Mouse (Mus musculus) hindlimb bud, embryonic 11.5 days (tissue): ENCODE data around the gene Cacnb2.

Source experiments
- DNase-seq: peaks from one replicate; pipeline ENCODE4 v3.0.0-alpha.2; 2012; ENCODE audit warnings: low read depth, low spot score; ENCODE audit errors: extremely low spot score

Cacnb2 gene

GRCm38 (mm10) chr2:14953090-14953489, 350.2 kb downstream of the Cacnb2 start:
- DNase-seq = no peak

- no peak for DNase-seq
These were observed 358.1 kb downstream of the Cacnb2 start for GRCm38 (mm10) chr2:14960963-14961488.

GRCm38 (mm10) chr2:14961493-14961892, 358.6 kb downstream of the Cacnb2 start:
- no peak for DNase-seq

GRCm38 (mm10) chr2:14984029-14984428, 381.1 kb downstream of the Cacnb2 start:
- no peak for DNase-seq

DNA sequence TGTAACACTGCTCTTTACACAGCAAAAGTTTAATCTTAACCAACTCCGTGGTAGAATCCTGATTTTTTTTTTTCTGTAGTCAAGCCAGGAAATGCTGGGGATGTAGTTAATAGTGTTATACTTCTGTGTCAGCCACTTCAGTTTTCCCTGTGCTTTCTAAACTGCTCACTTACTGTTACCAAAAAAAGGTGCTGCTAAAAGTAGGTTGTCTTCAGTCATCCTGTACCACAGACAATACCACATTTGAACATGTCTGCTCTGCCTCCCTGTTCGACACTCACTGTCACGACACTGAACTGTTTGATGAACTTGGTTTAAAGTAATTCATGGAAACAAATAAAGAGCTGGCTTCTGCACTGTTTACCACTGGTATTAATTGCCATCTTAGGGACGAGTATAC, 385.6 kb downstream of the Cacnb2 start:
- no peak for DNase-seq

DNA sequence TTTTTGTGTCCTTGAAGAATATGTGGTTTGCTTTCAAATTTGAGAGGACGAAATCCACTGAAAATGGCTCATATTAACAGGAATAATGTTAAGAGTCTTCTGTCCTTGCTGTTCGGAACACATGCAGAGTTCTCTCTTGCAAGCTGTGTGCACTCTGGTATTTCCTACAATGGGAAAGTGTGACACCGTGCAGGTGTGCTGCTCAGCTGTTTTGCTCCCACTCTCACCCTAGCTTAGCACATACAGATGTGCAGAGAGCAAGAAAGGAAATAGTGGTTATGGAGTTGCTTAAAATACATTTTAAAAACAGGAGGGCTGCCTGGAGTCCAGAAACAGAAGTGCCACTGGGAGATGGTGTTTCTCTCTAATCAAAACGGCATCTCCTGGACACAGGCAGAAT, 386.5 kb downstream of the Cacnb2 start:
- no peak for DNase-seq

GRCm38 (mm10) chr2:14992531-14992930, 389.6 kb downstream of the Cacnb2 start:
- no peak for DNase-seq

- no peak for DNase-seq
These were observed 393.1 kb downstream of the Cacnb2 start for GRCm38 (mm10) chr2:14996036-14996435.

DNA sequence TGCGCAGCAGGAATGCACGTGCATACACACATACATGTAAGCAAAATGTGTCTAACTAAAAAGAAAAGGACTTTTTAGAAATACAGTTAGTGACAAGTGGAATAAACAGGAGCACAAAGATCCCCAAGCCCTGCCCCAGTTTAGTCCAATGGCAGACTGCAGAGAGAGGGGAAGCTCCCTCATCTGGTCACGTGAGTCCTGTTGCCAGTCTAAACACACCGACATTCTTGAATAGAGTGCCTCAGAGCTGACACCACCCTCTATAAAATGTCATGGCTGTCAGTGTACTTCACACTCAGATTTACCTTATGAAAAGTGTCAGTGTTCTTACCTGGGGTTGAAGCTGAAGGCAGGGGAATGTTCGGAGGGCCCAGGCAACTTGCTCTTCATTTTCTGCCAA, 394.9 kb downstream of the Cacnb2 start:
- no peak for DNase-seq

DNA sequence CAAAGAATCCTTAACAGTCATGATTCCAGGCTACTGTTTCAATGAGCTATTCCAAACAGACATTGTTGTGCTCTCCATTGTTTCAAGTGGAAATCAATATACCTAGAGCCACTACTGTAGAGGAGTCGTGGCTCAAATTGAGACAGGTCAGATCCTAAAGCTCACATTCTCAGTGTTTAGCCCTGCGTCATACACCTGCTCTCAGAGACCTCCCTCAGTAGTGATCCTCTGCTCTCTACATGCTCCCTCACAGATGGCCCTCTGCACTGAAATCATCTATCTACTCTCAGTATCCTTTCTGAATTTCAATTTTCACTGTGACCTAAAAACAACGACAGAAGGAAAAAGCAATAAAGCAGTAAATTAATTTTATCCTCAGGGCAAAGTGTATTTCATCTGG, 404.6 kb downstream of the Cacnb2 start:
- DNase-seq = no peak

DNA sequence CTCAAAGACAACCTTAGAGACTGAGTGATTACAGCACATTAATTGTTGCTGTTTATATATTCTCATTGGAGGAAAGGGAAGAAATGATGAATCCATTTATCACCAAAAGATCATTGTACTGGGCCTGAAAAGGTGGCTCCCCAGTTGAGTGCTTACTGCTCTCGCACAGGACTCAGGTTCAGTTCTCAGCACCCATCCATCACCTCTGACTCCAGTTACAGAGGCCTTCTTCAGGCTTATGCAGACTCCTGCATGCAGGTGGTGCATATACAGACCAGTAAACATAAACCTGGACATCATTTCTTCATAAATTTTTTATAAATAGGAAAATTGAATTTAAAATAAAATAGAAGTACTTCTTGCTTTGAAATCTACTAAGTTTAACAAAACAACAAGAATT, 405.2 kb downstream of the Cacnb2 start:
- no peak for DNase-seq

- DNase-seq = no peak
These were observed 423.9 kb downstream of the Cacnb2 start for GRCm38 (mm10) chr2:15026817-15027216.

- no peak for DNase-seq
These were observed 424.9 kb downstream of the Cacnb2 start for GRCm38 (mm10) chr2:15027816-15028215.
